Mouse (Mus musculus) myocyte (in vitro differentiated cells): ENCODE results near the gene Pmis2. TPM values are rescaled to one million over a fixed set of nuclear protein-coding genes. Genes with fewer than 3 reads are reported as not detected.
A peak's percentile ranks its signal among the peaks of the same experiment; 100 is the strongest.

Experiments used
- H3K27me3 ChIP-seq: one replicate; pipeline ENCODE4 v1.6.1; 2011; ENCODE audit not compliant: control insufficient read depth, insufficient read depth, insufficient read length
- H3K36me3 ChIP-seq: one replicate; pipeline ENCODE4 v1.6.1; 2011; ENCODE audit not compliant: control insufficient read depth, insufficient read depth
- H3K4me2 ChIP-seq: one replicate; pipeline ENCODE4 v1.6.1; 2011; ENCODE audit warnings: low read depth, control low read depth
- H3K4me3 ChIP-seq: one replicate; pipeline ENCODE4 v1.5.1; 2011; ENCODE audit warnings: mild to moderate bottlenecking, control low read depth, moderate library complexity
- H3K79me2 ChIP-seq: one replicate; pipeline ENCODE4 v1.6.1; 2011; ENCODE audit not compliant: control insufficient read depth, insufficient read depth
- H3ac ChIP-seq: one replicate; pipeline ENCODE4 v1.6.1; 2011; ENCODE audit not compliant: control insufficient read depth, insufficient read length
- CEBPB ChIP-seq: IDR thresholded peaks from 2 replicates; pipeline ENCODE4 v1.6.1; 2011; ENCODE audit warnings: mild to moderate bottlenecking, moderate library complexity; ENCODE audit not compliant: poor library complexity, insufficient read depth, severe bottlenecking
- E2F4 ChIP-seq: IDR thresholded peaks from one replicate; pipeline ENCODE4 v1.6.1; 2011; ENCODE audit warnings: mild to moderate bottlenecking, control low read depth, moderate library complexity; ENCODE audit not compliant: insufficient read depth
- MAX ChIP-seq: IDR thresholded peaks from one replicate; pipeline ENCODE4 v1.6.1; 2011; ENCODE audit warnings: low read depth, mild to moderate bottlenecking, control low read depth
- POLR2A ChIP-seq: IDR thresholded peaks from one replicate; pipeline ENCODE4 v1.6.1; 2011; ENCODE audit warnings: low read depth, mild to moderate bottlenecking, control low read depth, moderate library complexity; ENCODE audit not compliant: insufficient read length
- POLR2AphosphoS2 ChIP-seq: IDR thresholded peaks from one replicate; pipeline ENCODE4 v1.6.1; 2011; ENCODE audit warnings: low read depth, control low read depth; ENCODE audit not compliant: insufficient read length
- REST ChIP-seq: IDR thresholded peaks from one replicate; pipeline ENCODE4 v1.6.1; 2011; ENCODE audit warnings: mild to moderate bottlenecking, control low read depth, moderate library complexity; ENCODE audit not compliant: insufficient read depth, insufficient read length
- SRF ChIP-seq: IDR thresholded peaks from one replicate; pipeline ENCODE4 v1.6.1; 2011; ENCODE audit warnings: low read depth; ENCODE audit not compliant: control insufficient read depth, insufficient read length
- TCF3 ChIP-seq: IDR thresholded peaks from one replicate; pipeline ENCODE4 v1.6.1; 2011; ENCODE audit warnings: low read depth, control low read depth; ENCODE audit not compliant: insufficient read length
- USF1 ChIP-seq: IDR thresholded peaks from one replicate; pipeline ENCODE4 v1.6.1; 2011; ENCODE audit warnings: low read depth, mild to moderate bottlenecking, control low read depth, moderate library complexity
- polyA plus RNA-seq: library from polyadenylated mRNA; unstranded; fragments of >200 nt; fragmentation: generic; extraction: Trizol; gene quantifications from one replicate; pipeline ENCODE4 v1.2.1, GENCODE M21; 2012; ENCODE audit warnings: missing spikeins

The Pmis2 gene
- polyA plus RNA-seq, 1 experiment: not detected

DNA sequence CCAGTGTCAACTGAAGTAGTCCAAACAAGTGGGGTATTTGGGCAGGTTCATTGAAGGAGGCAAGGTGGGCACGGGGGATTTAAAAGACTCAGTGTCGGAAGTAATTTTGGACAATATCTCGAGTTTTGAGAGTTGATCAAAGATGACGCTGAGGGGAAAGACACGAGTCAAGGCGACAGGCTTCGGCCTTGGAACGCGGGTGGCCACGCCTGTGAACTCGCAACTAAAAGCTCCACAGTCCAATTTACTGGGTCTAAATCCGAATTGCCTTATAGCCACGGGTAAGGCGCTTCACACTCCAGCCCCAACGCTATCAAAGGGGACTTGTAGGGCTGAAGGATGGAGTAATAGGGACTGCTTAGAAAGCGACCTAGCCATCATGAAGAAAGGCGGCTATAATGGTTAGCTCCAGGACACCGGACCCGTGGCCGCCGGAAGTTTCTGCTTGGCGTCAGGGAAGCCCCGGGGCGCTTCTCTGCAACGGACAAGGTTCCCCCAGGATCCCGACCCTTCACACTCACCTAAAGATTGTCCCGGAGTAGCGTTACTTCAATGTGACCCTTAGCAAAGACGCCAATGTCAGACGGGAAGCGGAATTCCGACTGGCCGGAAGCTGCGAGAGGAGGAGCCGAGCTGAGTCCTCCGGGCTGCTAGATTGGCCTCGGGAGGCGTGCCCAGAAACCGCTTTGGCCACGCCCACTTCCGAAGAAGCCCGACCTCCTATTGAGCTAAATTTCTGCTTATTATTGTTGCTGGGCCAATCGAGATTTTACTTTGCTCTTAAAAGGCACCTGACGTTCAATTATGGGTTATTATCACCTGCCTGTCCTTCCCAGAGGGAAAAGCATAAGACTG lies 45.6 kb downstream of the Pmis2 start, which contains the start of gene Cox6b1:
Cox6b1 (minus strand) TSS at position 622 of the 855 bp plus-strand sequence.
- Histone ChIP-seq H3K4me2 (peak within 1 kb of the TSS; percentile 82), H3K79me2 (peaks cover 40% of the 10 kb centered on the region), H3K4me3 (peak within 1 kb of the TSS; percentile 79), H3K36me3 (peaks cover 12% of the 10 kb centered on the region), H3ac (peak within 1 kb of the TSS; percentile 14), H3K27me3 (peaks cover 23% of the 10 kb centered on the region)
- TF ChIP-seq SRF (no peak), USF1 (no peak), MAX (no peak), POLR2A (peak; percentile 69), TCF3 (no peak), REST (no peak), E2F4 (no peak), POLR2AphosphoS2 (peak; percentile 66), CEBPB (no peak)

Other genes with a start within 250 kb of the Pmis2 start
- gene Nfkbid, start 249.9 kb downstream of the Pmis2 start, polyA plus RNA-seq: 0.07 TPM
- 0.26 TPM for gene Aplp1, start 226.1 kb downstream of the Pmis2 start, polyA plus RNA-seq
- not detected for gene Kirrel2, start 213.9 kb downstream of the Pmis2 start, polyA plus RNA-seq
- 0.43 TPM for gene Nphs1, start 213.3 kb downstream of the Pmis2 start, polyA plus RNA-seq
- gene Prodh2, start 178.0 kb downstream of the Pmis2 start, polyA plus RNA-seq: not detected
- gene Arhgap33, start 136.5 kb downstream of the Pmis2 start, polyA plus RNA-seq: 8.7 TPM
- gene Hspb6, start 119.4 kb downstream of the Pmis2 start, polyA plus RNA-seq: 27.8 TPM
- gene Proser3, start 119.3 kb downstream of the Pmis2 start, polyA plus RNA-seq: 3.8 TPM
- 55.3 TPM for gene Lin37, start 111.8 kb downstream of the Pmis2 start, polyA plus RNA-seq
- gene U2af1l4, start 108.3 kb downstream of the Pmis2 start, polyA plus RNA-seq: 72.3 TPM
- 1.0 TPM for gene Gm49396, start 108.3 kb downstream of the Pmis2 start, polyA plus RNA-seq
- gene Psenen, start 108.0 kb downstream of the Pmis2 start, polyA plus RNA-seq: 169 TPM
- gene Igflr1, start 106.2 kb downstream of the Pmis2 start, polyA plus RNA-seq: 0.66 TPM
- gene Kmt2b, start 82.9 kb downstream of the Pmis2 start, polyA plus RNA-seq: 12.9 TPM
- gene Zbtb32, start 72.7 kb downstream of the Pmis2 start, polyA plus RNA-seq: 0.11 TPM
- gene Upk1a, start 58.8 kb downstream of the Pmis2 start, polyA plus RNA-seq: 0.59 TPM
- gene Cox6b1, start 45.5 kb downstream of the Pmis2 start, polyA plus RNA-seq: 1,108 TPM
- gene Etv2, start 35.8 kb downstream of the Pmis2 start, polyA plus RNA-seq: not detected
- gene Rbm42, start 21.3 kb downstream of the Pmis2 start, polyA plus RNA-seq: 124 TPM
- 8.4 TPM for gene Haus5, start 6.6 kb downstream of the Pmis2 start, polyA plus RNA-seq
- gene 2200002J24Rik, start 27.3 kb upstream of the Pmis2 start, polyA plus RNA-seq: not detected
- not detected for gene Atp4a, start 40.6 kb upstream of the Pmis2 start, polyA plus RNA-seq
- 241 TPM for gene Tmem147, start 57.9 kb upstream of the Pmis2 start, polyA plus RNA-seq
- gene Gapdhs, start 72.1 kb upstream of the Pmis2 start, polyA plus RNA-seq: 0.05 TPM
- gene Sbsn, start 79.9 kb upstream of the Pmis2 start, polyA plus RNA-seq: 0.79 TPM
- not detected for gene Dmkn, start 92.2 kb upstream of the Pmis2 start, polyA plus RNA-seq
- gene Krtdap, start 116.3 kb upstream of the Pmis2 start, polyA plus RNA-seq: not detected
- gene Ffar2, start 152.2 kb upstream of the Pmis2 start, polyA plus RNA-seq: not detected
- gene Ffar3, start 184.6 kb upstream of the Pmis2 start, polyA plus RNA-seq: not detected
- gene Ffar1, start 190.0 kb upstream of the Pmis2 start, polyA plus RNA-seq: not detected
- not detected for gene Cd22, start 208.7 kb upstream of the Pmis2 start, polyA plus RNA-seq
- 0.01 TPM for gene Mag, start 243.3 kb upstream of the Pmis2 start, polyA plus RNA-seq